Mouse (Mus musculus): ENCODE results near the gene Olfr629.

DNA sequence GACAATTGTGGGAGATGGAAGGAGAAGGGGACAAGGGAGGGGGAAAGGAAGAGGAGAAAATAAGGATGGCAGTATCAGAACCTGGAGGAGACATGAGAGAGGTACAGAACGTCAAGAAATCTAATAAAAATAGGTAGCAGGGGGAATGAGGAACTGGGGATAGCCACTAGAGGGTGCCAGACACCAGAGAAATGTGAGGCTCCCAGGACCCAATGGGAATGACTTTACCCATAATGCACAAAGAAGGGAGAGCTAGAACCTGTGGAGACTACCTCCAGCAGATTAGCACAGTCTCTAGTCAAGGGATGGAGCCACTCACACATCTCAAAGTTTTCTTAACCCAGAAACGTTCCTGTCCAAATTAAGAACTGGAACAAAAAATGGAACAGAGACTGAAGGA lies 32.7 kb downstream of the Olfr629 start:
- TF ChIP-seq MXI1 (IDR thresholded peaks at IDR 0.05; ENCODE audit: low read depth, low read length) (no peak), MAX (IDR thresholded peaks at IDR 0.05; ENCODE audit: low read length) (no peak), ZMIZ1 (IDR thresholded peaks at IDR 0.05; ENCODE audit: low read depth, low read length) (no peak), CTCF (conservative IDR thresholded peaks at IDR 0.05 in 1 of 2, IDR thresholded peaks at IDR 0.05 in 1 of 2; ENCODE audit: low read depth in 2 of 2, low read length in 2 of 2) (peak; percentile 47 to 83; a peak in 3 of 4 replicates), POLR2A (IDR thresholded peaks at IDR 0.05; ENCODE audit: low read depth, low read length) (no peak), TBP (conservative IDR thresholded peaks at IDR 0.05; ENCODE audit: low read depth, low read length) (no peak), SIN3A (IDR thresholded peaks at IDR 0.05; ENCODE audit: low read length) (no peak), KAT2A (IDR thresholded peaks at IDR 0.05; ENCODE audit: insufficient replicate concordance, low read length) (no peak), CHD1 (IDR thresholded peaks at IDR 0.05; ENCODE audit: low read depth, low read length) (no peak), RCOR1 (conservative IDR thresholded peaks at IDR 0.05; ENCODE audit: low read depth, low read length) (no peak), RAD21 (IDR thresholded peaks at IDR 0.05; ENCODE audit: low read depth, low read length) (peak; percentile 86), UBTF (IDR thresholded peaks at IDR 0.05; ENCODE audit: low read depth, low read length) (no peak)

Measured in CH12.LX (cell line).